Mouse (Mus musculus) CH12F3 (cell line): ENCODE results near the gene Podxl2.

Source experiments
- in situ Hi-C: fragments of 300-500 bp; cut with MboI; formaldehyde crosslinking; loops from 2 replicates; pipeline ENCODE4 v1.14.3; 2020; ENCODE audit warnings: low sequenced_read_pairs

Gene Podxl2

DNA sequence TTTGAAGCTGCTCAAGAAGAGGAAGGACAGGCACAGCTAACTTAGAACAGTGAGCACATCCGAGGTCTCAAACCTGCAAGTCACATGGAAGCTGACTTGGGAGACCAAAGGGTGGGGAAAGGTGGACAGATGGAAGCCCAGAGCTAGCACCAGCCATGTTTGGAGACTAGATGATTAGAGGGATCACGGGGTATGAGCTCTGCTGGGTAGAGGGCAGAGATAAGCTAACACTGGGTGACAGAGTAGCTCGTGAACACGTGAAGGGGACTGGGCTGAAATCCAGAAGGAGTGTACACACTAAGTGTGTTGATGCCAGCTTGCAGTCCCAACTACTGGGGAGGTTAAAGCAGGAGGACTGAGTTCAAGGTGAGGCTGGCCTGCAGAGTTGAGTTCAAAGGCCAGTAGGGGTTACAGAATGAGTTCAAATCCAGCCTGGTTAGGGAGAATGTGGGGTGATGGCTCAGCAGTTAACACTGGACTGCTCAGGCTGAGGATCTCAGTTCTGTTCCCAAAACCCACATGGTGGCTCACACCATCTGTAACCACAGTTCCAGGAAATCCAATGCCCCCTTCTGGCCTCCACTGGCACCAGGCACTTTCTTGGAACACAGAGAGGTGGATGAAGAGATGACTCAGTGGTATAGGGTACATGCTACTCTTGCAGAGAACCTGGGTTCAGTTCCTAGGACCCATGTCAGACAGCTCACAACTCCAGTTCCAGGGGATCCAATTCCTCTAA, 70.7 kb downstream of the Podxl2 start:
- in situ Hi-C loops, result no loop called here

DNA sequence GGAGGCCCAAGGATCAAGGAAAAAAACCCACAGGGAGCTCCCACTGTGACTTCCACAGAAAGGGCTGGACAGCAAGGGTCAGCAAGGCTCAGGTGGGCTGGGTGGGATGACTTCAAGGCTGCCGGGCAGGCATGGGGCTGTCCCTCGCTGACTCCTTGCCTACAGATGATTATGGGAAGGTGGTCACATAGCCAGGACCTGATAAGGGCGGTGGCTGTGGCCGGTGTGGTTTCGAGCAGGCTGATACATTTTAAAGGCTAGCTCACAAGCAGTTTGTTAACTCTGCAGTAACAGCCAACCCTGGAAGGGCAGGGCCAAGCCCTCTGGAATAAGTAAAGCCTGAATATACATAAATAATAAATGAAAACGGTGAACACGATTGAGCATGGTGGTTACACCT, 71.8 kb downstream of the Podxl2 start:
- in situ Hi-C loops, result no loop called here

GRCm38 (mm10) chr6:88800735-88801134, 74.1 kb downstream of the Podxl2 start:
- in situ Hi-C loops, result no loop called here

- in situ Hi-C loops, result no loop called here
These were observed 74.7 kb downstream of the Podxl2 start for GRCm38 (mm10) chr6:88800191-88800590.

DNA sequence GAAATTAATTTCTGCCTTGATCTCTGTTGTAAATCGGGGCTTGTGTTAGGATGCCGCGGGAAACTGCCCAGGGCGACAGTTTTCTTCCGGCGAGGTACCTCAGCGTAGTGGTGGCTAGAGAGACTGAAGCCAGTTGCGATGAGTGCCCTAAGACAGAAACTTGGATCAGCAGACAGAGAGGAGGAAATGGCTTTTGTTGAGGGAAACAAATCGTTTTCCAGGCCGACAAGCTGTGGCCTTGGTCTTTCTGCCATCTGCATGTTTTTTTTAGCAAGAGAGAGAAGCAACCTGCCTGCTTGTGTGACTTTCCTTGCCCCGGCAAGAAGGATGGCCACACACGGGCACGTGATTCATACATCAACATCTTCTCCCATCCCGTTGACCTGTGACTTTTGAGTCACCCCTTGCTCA, 80.3 kb downstream of the Podxl2 start:
- in situ Hi-C loops, result no loop called here

GRCm38 (mm10) chr6:88793872-88794271, 81.0 kb downstream of the Podxl2 start:
- in situ Hi-C loops, result no loop called here

GRCm38 (mm10) chr6:88793243-88793642, 81.6 kb downstream of the Podxl2 start:
- in situ Hi-C loops, result no loop called here
